Mouse (Mus musculus): ENCODE data around the gene Adora2a.

Adora2a gene

GRCm38 (mm10) chr10:75326553-75326952 lies 9.9 kb downstream of the Adora2a start:
- no peak for TF ChIP-seq GATA4 (IDR thresholded peaks at IDR 0.05; ENCODE audit: insufficient replicate concordance, low read length)

- no peak for TF ChIP-seq GATA4 (IDR thresholded peaks at IDR 0.05; ENCODE audit: insufficient replicate concordance, low read length)
These were observed 10.4 kb downstream of the Adora2a start for GRCm38 (mm10) chr10:75327081-75327480.

GRCm38 (mm10) chr10:75328201-75328704 lies 11.6 kb downstream of the Adora2a start:
- no peak for TF ChIP-seq GATA4 (IDR thresholded peaks at IDR 0.05; ENCODE audit: insufficient replicate concordance, low read length)

- TF ChIP-seq GATA4 (IDR thresholded peaks at IDR 0.05; ENCODE audit: insufficient replicate concordance, low read length), result no peak
These were observed 15.6 kb downstream of the Adora2a start for GRCm38 (mm10) chr10:75332268-75332667.

- no peak for TF ChIP-seq GATA4 (IDR thresholded peaks at IDR 0.05; ENCODE audit: insufficient replicate concordance, low read length)
These were observed 16.6 kb downstream of the Adora2a start for GRCm38 (mm10) chr10:75333176-75333776.

GRCm38 (mm10) chr10:75334175-75334574 lies 17.5 kb downstream of the Adora2a start:
- TF ChIP-seq GATA4 (IDR thresholded peaks at IDR 0.05; ENCODE audit: insufficient replicate concordance, low read length), result no peak

- TF ChIP-seq GATA4 (IDR thresholded peaks at IDR 0.05; ENCODE audit: insufficient replicate concordance, low read length), result peak; percentile 32; the same call in 1 of the 2 replicates
These were observed 18.4 kb downstream of the Adora2a start for GRCm38 (mm10) chr10:75335075-75335474.

GRCm38 (mm10) chr10:75337231-75337630 lies 20.6 kb downstream of the Adora2a start:
- TF ChIP-seq GATA4 (IDR thresholded peaks at IDR 0.05; ENCODE audit: insufficient replicate concordance, low read length), result no peak

GRCm38 (mm10) chr10:75338852-75339251 lies 22.2 kb downstream of the Adora2a start:
- TF ChIP-seq GATA4 (IDR thresholded peaks at IDR 0.05; ENCODE audit: insufficient replicate concordance, low read length), result no peak

- TF ChIP-seq GATA4 (IDR thresholded peaks at IDR 0.05; ENCODE audit: insufficient replicate concordance, low read length), result no peak
These were observed 22.7 kb downstream of the Adora2a start for GRCm38 (mm10) chr10:75339377-75339776.

GRCm38 (mm10) chr10:75341936-75342335 lies 25.3 kb downstream of the Adora2a start:
- TF ChIP-seq GATA4 (IDR thresholded peaks at IDR 0.05; ENCODE audit: insufficient replicate concordance, low read length), result no peak

GRCm38 (mm10) chr10:75345265-75345664 lies 28.6 kb downstream of the Adora2a start:
- TF ChIP-seq GATA4 (IDR thresholded peaks at IDR 0.05; ENCODE audit: insufficient replicate concordance, low read length), result no peak

GRCm38 (mm10) chr10:75350564-75350963 lies 33.9 kb downstream of the Adora2a start:
- TF ChIP-seq GATA4 (IDR thresholded peaks at IDR 0.05; ENCODE audit: insufficient replicate concordance, low read length), result peak; percentile 42; the same call in 1 of the 2 replicates

- no peak for TF ChIP-seq GATA4 (IDR thresholded peaks at IDR 0.05; ENCODE audit: insufficient replicate concordance, low read length)
These were observed 35.9 kb downstream of the Adora2a start for GRCm38 (mm10) chr10:75352541-75352940.

GRCm38 (mm10) chr10:75353838-75354241 lies 37.2 kb downstream of the Adora2a start:
- TF ChIP-seq GATA4 (IDR thresholded peaks at IDR 0.05; ENCODE audit: insufficient replicate concordance, low read length), result 0 out of 2 replicates have a peak, but pooled peaks have one; percentile 59

GRCm38 (mm10) chr10:75355341-75355740 lies 38.7 kb downstream of the Adora2a start:
- no peak for TF ChIP-seq GATA4 (IDR thresholded peaks at IDR 0.05; ENCODE audit: insufficient replicate concordance, low read length)

- no peak for TF ChIP-seq GATA4 (IDR thresholded peaks at IDR 0.05; ENCODE audit: insufficient replicate concordance, low read length)
These were observed 48.1 kb downstream of the Adora2a start for GRCm38 (mm10) chr10:75364796-75365195.
